Mouse (Mus musculus) bone marrow, adult 2 months (tissue): Measurements from ENCODE around the gene Stk11ip.

Source experiments
- CTCF ChIP-seq: fragments of 200-500 bp; IDR thresholded peaks from 2 replicates; pipeline ENCODE4 v1.5.1; 2011; ENCODE audit warnings: low read length, control low read depth; ENCODE audit not compliant: control insufficient read depth, insufficient read depth
- POLR2A ChIP-seq: fragments of 200-500 bp; IDR thresholded peaks from 2 replicates; pipeline ENCODE4 v1.6.1; 2011; ENCODE audit warnings: low read depth, mild to moderate bottlenecking, control low read depth, low read length, borderline replicate concordance; ENCODE audit not compliant: control insufficient read depth

- TF ChIP-seq CTCF, result no peak
- no peak for TF ChIP-seq POLR2A
Observed at GRCm38 (mm10) chr1:75586791-75587190, 65.5 kb downstream of the Stk11ip start.
